ENCODE assay signal across 11 mouse cellular contexts in genomic region chr11:56767424-56767823, GRCm38 (mm10).
"Had no signal": no experiment of that assay in that cellular context is flagged by ENCODE, and none has a peak within 500 bp of the region (broad histone marks: within the 10 kb centered on the region; RNA-seq: fewer than 3 reads in every experiment).

No protein-coding gene starts in this region.

- DNase-seq: kidney, adult 11 months; kidney, adult 9 months; kidney, postnatal 10 days; kidney, postnatal 4 days; liver; liver, embryonic 13.5 days; liver, postnatal 0 days; lung, postnatal 14 days; retina, postnatal 1 day had no signal

- ATAC-seq: hindbrain, postnatal 0 days; liver, postnatal 0 days; midbrain, embryonic 16.5 days had no signal
